Mouse (Mus musculus): ENCODE measurements around the gene Ankrd13b.
A peak's percentile ranks its signal among the peaks of the same experiment; 100 is the strongest.

Ankrd13b gene

GRCm38 (mm10) chr11:77461856-77462255 lies 27.6 kb downstream of the Ankrd13b start:
- DNase-seq (ENCODE audit: low spot score), result no peak

GRCm38 (mm10) chr11:77456866-77457265 lies 32.6 kb downstream of the Ankrd13b start:
- DNase-seq (ENCODE audit: low spot score), result no peak

- no peak for DNase-seq (ENCODE audit: low spot score)
Measured at GRCm38 (mm10) chr11:77455770-77456510, 33.5 kb downstream of the Ankrd13b start.

- DNase-seq (ENCODE audit: low spot score), result no peak
Measured at GRCm38 (mm10) chr11:77453388-77453787, 36.1 kb downstream of the Ankrd13b start.

GRCm38 (mm10) chr11:77451670-77452069 lies 37.8 kb downstream of the Ankrd13b start:
- no peak for DNase-seq (ENCODE audit: low spot score)

- DNase-seq (ENCODE audit: low spot score), result no peak
Measured at GRCm38 (mm10) chr11:77449224-77449623, 40.3 kb downstream of the Ankrd13b start.

- DNase-seq (ENCODE audit: low spot score), result no peak
Measured at GRCm38 (mm10) chr11:77446628-77447041, 42.8 kb downstream of the Ankrd13b start.

- DNase-seq (ENCODE audit: low spot score), result no peak
Measured at GRCm38 (mm10) chr11:77444939-77445338, 44.5 kb downstream of the Ankrd13b start.

- DNase-seq (ENCODE audit: low spot score), result no peak
Measured at GRCm38 (mm10) chr11:77442186-77443170, 47.0 kb downstream of the Ankrd13b start.

- no peak for DNase-seq (ENCODE audit: low spot score)
Measured at GRCm38 (mm10) chr11:77441020-77441419, 48.5 kb downstream of the Ankrd13b start.

GRCm38 (mm10) chr11:77440081-77440480 lies 49.4 kb downstream of the Ankrd13b start:
- DNase-seq (ENCODE audit: low spot score), result no peak

- no peak for DNase-seq (ENCODE audit: low spot score)
Measured at GRCm38 (mm10) chr11:77437026-77437425, 52.5 kb downstream of the Ankrd13b start.

GRCm38 (mm10) chr11:77428446-77428845 lies 61.0 kb downstream of the Ankrd13b start:
- DNase-seq (ENCODE audit: low spot score), result peak; percentile 49

GRCm38 (mm10) chr11:77423175-77423859 lies 66.2 kb downstream of the Ankrd13b start:
- peak; percentile 61 for DNase-seq (ENCODE audit: low spot score)
